Mouse (Mus musculus): ENCODE results near the gene Gpd1l.

The Gpd1l gene

GRCm38 (mm10) chr9:114851419-114852190 is 82.2 kb downstream of the Gpd1l start:
- no peak for DNase-seq (ENCODE audit: low read depth, low spot score)

Measured in telencephalon, adult 2 months (tissue).